Mouse (Mus musculus) heart, postnatal 0 days (tissue): ENCODE results near the gene Crb1. TPM values are rescaled to one million over a fixed set of nuclear protein-coding genes. Genes with fewer than 3 reads are reported as not detected.

Experiments
- ATAC-seq: fragments of 200-750 bp; cut with Nextera tagmentation; 2 replicates; pipeline ENCODE4 v1.8.0; 2017; ENCODE audit warnings: low read depth, moderate number of reproducible peaks, moderate library complexity; ENCODE audit not compliant: insufficient read depth
- DNase-seq: peaks from one replicate; pipeline ENCODE4 v3.0.0-alpha.2; 2016; ENCODE audit warnings: low spot score
- H3K27ac ChIP-seq: fragments of 300-500 bp; sonication (generic); 2 replicates; pipeline ENCODE4 v1.5.1; 2014; ENCODE audit warnings: low read depth, mild to moderate bottlenecking
- H3K27me3 ChIP-seq: fragments of 300-500 bp; sonication (generic); 2 replicates; pipeline ENCODE4 v1.6.1; 2014; ENCODE audit warnings: low read length, mixed read lengths; ENCODE audit not compliant: control insufficient read depth, insufficient read depth
- H3K36me3 ChIP-seq: fragments of 300-500 bp; sonication (generic); replicated peaks from 2 replicates; pipeline ENCODE4 v1.6.1; 2014; ENCODE audit warnings: low read length, mixed read lengths; ENCODE audit not compliant: control insufficient read depth, insufficient read depth
- H3K4me1 ChIP-seq: fragments of 300-500 bp; sonication (generic); 2 replicates; pipeline ENCODE4 v1.6.1; 2014; ENCODE audit warnings: antibody characterized with exemption; ENCODE audit not compliant: control insufficient read depth, insufficient read depth
- H3K4me2 ChIP-seq: fragments of 300-500 bp; sonication (generic); 2 replicates; pipeline ENCODE4 v1.6.1; 2014; ENCODE audit warnings: low read depth, mild to moderate bottlenecking, low read length, moderate library complexity
- H3K4me3 ChIP-seq: fragments of 300-500 bp; sonication (generic); 2 replicates; pipeline ENCODE4 v1.5.1; 2014; ENCODE audit warnings: low read depth, low read length
- H3K9ac ChIP-seq: fragments of 300-500 bp; sonication (generic); replicated peaks from 2 replicates; pipeline ENCODE4 v1.6.1; 2014; ENCODE audit warnings: low read depth, low read length, mixed read lengths
- H3K9me3 ChIP-seq: fragments of 300-500 bp; sonication (generic); replicated peaks from 2 replicates; pipeline ENCODE4 v1.6.1; 2016; ENCODE audit warnings: low read length; ENCODE audit not compliant: control insufficient read depth
- CTCF ChIP-seq: IDR thresholded peaks from 2 replicates; pipeline ENCODE4 v1.5.1; 2016; ENCODE audit warnings: antibody characterized with exemption, control low read depth, low read depth
- EP300 ChIP-seq: IDR thresholded peaks from 2 replicates; pipeline ENCODE4 v1.6.1; 2016; ENCODE audit warnings: antibody characterized with exemption, low read depth
- WGBS: fragments of 180-500 bp; shearing (Covaris S2); extraction: QIAGEN DNeasy Blood & Tissue Kit; methylation state at CpG from one replicate; pipeline ENCODE4 v1.1.7; 2014; 5-methylcytosine and 5-hydroxymethylcytosine counted together
- polyA plus RNA-seq: library from polyadenylated mRNA; unstranded; fragments of >200 nt; fragmentation: Nextera tagmentation; extraction: Ambion mirVana; gene quantifications from 2 replicates; pipeline ENCODE4 v1.2.1, GENCODE M21; 2015
- total RNA-seq: library from RNA; depleted of rRNA; stranded (reverse); fragments of >200 nt; gene quantifications from 2 replicates; pipeline ENCODE4 v1.2.3, GENCODE M21; 2014; ENCODE audit warnings: low replicate concordance

The Crb1 gene
- total and polyA plus RNA-seq, 2 experiments from 2014 or later: 0.12 to 0.38 TPM

- Histone ChIP-seq H3K27me3 (no peaks in the 10 kb centered on the region), H3K27ac (no peak overlapping the region), H3K9me3 (no peaks in the 10 kb centered on the region), H3K36me3 (no peaks in the 10 kb centered on the region), H3K4me3 (no peak overlapping the region), H3K4me2 (no peak overlapping the region), H3K4me1 (no peaks in the 10 kb centered on the region), H3K9ac (no peak overlapping the region)
- ATAC-seq (no peak), DNase-seq (no peak)
- 90% methylated on average over 5 of the region's 5 CpGs for WGBS
- TF ChIP-seq CTCF: no peak
- TF ChIP-seq EP300: no peak
Observed at GRCm38 (mm10) chr1:139301830-139302229, 75.1 kb downstream of the Crb1 start.

- no peak for DNase-seq
- H3K9me3 ChIP-seq: no peaks in the 10 kb centered on the region
- no peak overlapping the region for H3K4me2 ChIP-seq
- TF ChIP-seq EP300 (no peak), CTCF (no peak)
- H3K27ac ChIP-seq: no peak overlapping the region
- no peaks in the 10 kb centered on the region for H3K27me3 ChIP-seq
- no peak overlapping the region for H3K9ac ChIP-seq
- WGBS: 71% methylated on average over 4 of the region's 4 CpGs
- no peak for ATAC-seq
- H3K36me3 ChIP-seq: no peaks in the 10 kb centered on the region
- H3K4me1 ChIP-seq: no peaks in the 10 kb centered on the region
- H3K4me3 ChIP-seq: no peak overlapping the region
Observed at GRCm38 (mm10) chr1:139292023-139292422, 84.9 kb downstream of the Crb1 start.

- no peak overlapping the region for H3K4me3 ChIP-seq
- ATAC-seq (no peak), DNase-seq (no peak)
- no peaks in the 10 kb centered on the region for H3K27me3 ChIP-seq
- H3K4me2 ChIP-seq: no peak overlapping the region
- TF ChIP-seq EP300 (no peak), CTCF (no peak)
- no peak overlapping the region for H3K9ac ChIP-seq
- H3K9me3 ChIP-seq: no peaks in the 10 kb centered on the region
- no peaks in the 10 kb centered on the region for H3K36me3 ChIP-seq
- H3K27ac ChIP-seq: no peak overlapping the region
- no peaks in the 10 kb centered on the region for H3K4me1 ChIP-seq
- 65% methylated on average over 1 of the region's 1 CpGs for WGBS
Observed at GRCm38 (mm10) chr1:139291593-139291992, 85.3 kb downstream of the Crb1 start.

GRCm38 (mm10) chr1:139276619-139277320 lies 100.1 kb downstream of the Crb1 start:
- H3K4me3 ChIP-seq: no peak overlapping the region
- TF ChIP-seq CTCF: no peak
- TF ChIP-seq EP300: no peak
- no peak for DNase-seq
- H3K9me3 ChIP-seq: no peaks in the 10 kb centered on the region
- 60% methylated on average over 4 of the region's 4 CpGs for WGBS
- H3K4me2 ChIP-seq: no peak overlapping the region
- H3K4me1 ChIP-seq: no peaks in the 10 kb centered on the region
- H3K27me3 ChIP-seq: no peaks in the 10 kb centered on the region
- ATAC-seq: no peak
- H3K27ac ChIP-seq: no peak overlapping the region
- H3K36me3 ChIP-seq: no peaks in the 10 kb centered on the region
- no peak overlapping the region for H3K9ac ChIP-seq

- Histone ChIP-seq H3K9ac (no peak overlapping the region), H3K27ac (no peak overlapping the region), H3K27me3 (no peaks in the 10 kb centered on the region), H3K4me1 (no peaks in the 10 kb centered on the region), H3K9me3 (no peaks in the 10 kb centered on the region), H3K4me3 (no peak overlapping the region), H3K36me3 (no peaks in the 10 kb centered on the region), H3K4me2 (no peak overlapping the region)
- no peak for ATAC-seq
- peak; percentile 71 for DNase-seq
- 19% methylated on average over 6 of the region's 6 CpGs for WGBS
- TF ChIP-seq CTCF (peak; percentile 87), EP300 (no peak)
Observed at GRCm38 (mm10) chr1:139267844-139268243, 109.1 kb downstream of the Crb1 start.

GRCm38 (mm10) chr1:139264245-139264644 lies 112.7 kb downstream of the Crb1 start:
- no peak for ATAC-seq
- no peak overlapping the region for H3K27ac ChIP-seq
- 80% methylated on average over 1 of the region's 1 CpGs for WGBS
- DNase-seq: no peak
- no peak overlapping the region for H3K9ac ChIP-seq
- H3K4me1 ChIP-seq: no peaks in the 10 kb centered on the region
- H3K4me2 ChIP-seq: no peak overlapping the region
- no peaks in the 10 kb centered on the region for H3K9me3 ChIP-seq
- no peak overlapping the region for H3K4me3 ChIP-seq
- TF ChIP-seq CTCF: no peak
- TF ChIP-seq EP300: no peak
- H3K36me3 ChIP-seq: no peaks in the 10 kb centered on the region
- no peaks in the 10 kb centered on the region for H3K27me3 ChIP-seq
